Mouse (Mus musculus) adrenal gland, postnatal 10 days (tissue): ENCODE data around the gene Ndufs2. TPM values are rescaled to one million over a fixed set of nuclear protein-coding genes. Genes with fewer than 3 reads are reported as not detected.

Source experiments
- DNase-seq: peaks from one replicate; pipeline ENCODE4 v3.0.0; 2021; ENCODE audit warnings: mixed read lengths
- total RNA-seq, 2 experiments: library from RNA; stranded (reverse); gene quantifications; 2 replicates each; pipeline ENCODE4 v1.2.3; 2021

Ndufs2 gene
- total RNA-seq, 2 experiments from 2014 or later: 996 to 1,019 TPM

DNA sequence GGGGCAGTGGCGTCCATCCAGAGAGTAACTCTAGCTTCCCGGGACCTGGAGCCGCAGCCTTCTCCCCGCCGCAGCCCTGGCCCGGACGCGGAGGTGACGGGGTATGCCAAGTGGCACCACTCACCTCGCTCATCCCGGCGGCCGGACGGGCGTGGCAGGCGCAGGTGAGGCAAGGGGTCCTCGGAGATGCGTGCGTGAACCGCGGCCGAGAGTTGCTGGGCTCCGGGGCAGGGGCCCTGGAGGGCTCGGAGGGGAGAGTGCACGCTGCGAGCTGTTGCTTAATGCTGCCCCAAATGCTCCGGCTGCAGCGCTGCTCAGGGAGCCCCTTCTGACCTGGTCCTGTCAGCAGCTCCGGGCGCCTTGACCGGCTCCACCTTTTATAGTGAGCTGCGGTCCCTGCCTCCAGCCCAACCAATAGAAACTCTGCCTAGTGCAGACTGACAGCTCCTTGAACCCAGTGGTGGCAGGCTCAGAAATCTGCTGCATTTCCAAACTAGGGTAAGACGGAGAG is 55.2 kb downstream of the Ndufs2 start, which contains the start of gene Pcp4l1:
TSS of gene Pcp4l1 (minus strand) at position 382 of the 511 bp plus-strand sequence.
- DNase-seq: peak; percentile 76

DNA sequence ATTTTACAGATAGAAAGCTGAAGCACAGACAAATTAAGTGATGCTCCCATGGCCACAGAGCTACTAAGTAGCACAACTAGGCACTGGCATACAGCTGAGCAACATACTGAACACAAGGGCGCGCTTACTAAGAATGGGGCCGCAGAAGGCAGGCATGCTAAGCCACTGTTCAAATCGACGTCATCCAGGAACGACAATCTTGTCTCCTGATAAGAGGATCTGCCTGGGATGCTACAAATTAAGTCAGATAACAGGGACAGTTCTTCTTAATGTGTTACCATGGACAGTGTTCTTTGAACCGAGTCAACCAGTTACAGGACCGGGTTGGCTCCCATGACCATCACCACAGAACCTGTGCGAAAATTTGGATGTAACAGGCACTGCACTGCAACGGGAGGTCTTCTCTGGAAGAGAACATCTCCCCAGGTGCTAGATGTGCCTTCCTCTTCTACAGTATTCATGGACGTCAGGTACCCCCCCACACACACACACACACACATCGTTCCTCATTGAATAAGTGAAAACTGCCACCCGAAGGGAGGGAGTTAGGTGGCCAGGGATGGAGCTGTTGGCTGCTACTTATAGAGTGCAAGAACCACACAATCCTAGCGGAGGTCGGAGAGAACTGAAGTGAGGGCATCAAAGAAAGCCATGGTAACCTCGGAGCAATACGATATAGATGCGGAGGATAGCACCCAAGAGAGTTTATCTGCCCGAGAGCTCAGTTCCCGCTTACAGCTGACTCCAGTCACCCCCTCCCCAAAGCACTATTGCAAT is 56.0 kb downstream of the Ndufs2 start:
- DNase-seq: no peak

DNA sequence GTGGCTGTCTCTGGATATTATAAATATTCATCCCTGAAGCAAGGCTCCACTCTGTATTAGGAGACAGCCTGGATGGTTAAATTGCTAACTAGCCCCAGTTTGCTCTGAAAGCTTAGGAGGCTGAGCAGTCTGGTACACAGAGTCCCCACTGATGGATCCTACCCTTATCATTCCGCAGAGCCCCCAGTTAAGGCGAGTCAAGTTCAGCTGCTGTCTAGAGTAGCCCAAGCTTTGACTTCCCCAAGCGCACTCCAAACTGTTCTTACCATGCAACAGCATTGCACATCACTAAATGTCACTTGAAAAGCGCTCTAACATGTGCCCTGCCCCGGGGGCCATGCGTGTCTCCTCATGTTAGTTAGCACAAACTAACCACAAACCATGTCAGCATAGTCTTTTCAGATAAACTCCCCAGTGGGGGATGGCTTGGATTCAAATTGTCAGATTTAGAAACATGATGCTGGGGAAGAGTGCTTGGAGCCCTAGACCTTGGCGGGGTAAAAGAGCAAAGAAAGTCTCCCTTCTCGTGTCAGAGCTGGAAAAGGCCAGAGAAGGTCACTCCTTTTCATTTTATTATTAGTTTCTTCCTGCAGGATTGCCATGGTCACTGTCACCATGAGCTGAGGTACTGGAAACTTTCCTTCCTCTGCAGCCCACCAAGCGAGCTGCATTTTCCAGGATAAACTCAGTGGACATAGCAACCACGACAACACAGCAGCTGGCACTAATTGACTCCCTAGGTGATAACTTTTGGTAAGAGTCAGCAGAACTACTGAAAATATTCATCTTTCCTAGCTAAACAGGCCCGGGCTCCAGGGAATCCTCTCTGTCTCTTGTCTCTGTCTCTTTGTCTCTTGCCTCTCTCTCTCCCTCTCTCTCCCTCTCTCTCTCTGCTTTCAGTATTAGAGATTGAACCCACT is 57.0 kb downstream of the Ndufs2 start:
- DNase-seq: no peak

DNA sequence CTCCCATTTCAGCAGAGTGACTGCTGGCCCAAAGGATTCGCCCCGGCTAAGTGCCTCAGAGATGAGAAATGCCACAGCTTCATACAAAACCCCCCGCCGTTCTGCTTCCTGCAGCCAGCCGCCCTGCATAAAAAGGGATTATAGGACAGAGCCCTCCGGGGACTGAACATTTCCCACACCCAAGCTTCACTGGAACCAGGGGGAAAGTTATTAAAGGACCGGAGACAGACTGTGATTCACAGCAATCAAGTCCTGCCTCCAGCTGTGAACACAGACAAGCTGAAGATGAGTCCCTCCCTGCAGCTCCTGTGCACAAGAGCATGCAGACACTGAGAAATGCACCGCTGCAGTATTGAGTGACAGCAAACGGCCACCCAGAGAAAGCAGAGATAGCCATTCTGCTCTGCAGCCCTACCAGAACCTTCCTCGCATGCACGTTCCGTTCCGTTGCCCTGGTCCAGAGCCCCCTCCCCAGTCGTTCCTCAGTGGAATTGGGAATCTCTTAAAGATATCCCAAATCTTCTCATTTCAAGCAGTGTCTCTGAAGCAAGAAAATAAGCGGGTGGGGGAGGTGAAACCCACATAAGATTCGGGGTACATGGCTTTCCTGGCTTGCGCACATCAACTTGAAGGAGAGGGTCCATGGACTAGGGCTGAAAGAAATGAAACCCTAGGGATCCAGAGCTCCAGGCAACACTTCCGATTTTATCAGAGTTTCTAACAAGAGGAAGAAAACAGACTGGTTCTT is 57.9 kb downstream of the Ndufs2 start:
- no peak for DNase-seq

DNA sequence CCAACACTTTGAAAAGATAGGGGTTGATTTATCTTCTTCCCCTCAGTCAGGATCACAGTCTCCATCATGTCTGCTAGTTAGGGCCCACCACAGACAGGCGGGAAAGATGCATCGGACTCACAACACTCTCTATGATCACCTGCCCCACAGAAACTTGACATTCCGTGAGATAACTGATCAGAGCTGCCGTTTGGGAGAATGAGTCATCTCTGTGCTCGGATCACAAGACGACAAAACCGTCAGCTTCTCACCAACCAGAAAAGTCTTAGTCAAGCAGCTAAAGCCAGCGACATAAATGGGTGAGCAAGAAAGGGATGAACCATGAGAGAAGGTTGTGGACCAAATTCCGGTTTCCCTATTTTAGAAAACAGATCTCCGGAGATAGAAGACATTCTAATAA is 58.9 kb downstream of the Ndufs2 start:
- DNase-seq: no peak

DNA sequence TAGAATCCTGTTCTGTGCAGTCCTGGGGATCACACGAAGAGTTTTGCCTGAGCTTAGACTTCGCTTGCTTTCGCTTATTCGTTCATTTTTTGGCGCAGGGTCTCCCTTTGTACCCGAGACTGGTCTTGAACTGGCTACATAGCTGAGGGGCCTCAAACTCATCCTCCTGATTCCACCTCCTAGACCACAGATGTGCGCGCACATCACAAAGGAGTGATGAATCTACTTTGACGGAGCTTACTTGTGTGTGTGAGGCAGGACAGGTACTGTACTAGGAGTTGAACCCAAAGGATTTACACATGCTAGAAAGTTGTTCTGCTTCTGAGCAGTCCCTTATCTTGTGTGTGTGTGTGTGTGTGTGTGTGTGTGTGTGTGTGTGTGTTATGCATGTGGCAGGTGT is 60.4 kb downstream of the Ndufs2 start:
- DNase-seq: no peak

DNA sequence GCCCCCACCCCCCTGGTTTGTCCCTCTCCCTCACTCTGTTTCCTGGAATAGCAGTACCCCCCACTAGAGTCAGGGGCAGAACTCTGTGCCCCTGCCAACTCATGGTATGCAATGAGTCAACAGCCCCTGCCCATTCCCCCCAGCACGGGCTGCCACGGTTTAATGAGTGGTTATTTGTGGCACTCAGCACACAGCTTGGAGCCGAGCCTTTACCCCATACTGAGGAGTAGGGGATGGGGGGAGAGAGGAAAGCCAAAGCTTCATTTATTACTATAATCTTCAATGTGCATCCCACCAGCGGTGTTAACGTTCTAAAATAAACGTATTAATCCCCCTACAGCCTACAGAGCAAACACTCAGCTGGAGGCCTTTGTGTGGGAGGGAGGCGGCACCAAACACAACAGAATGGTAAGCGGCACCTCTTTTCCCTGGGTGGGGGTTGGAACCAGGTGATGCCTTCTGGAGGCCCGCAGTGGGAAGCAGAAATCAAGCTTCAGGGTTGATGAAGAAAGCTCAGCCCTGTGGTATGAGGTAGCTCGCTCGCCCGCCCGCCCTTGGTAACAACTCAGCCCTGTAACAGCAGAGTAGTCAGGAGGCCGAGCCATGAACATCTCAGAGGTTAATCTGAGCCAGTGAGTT is 61.6 kb downstream of the Ndufs2 start:
- DNase-seq: no peak

DNA sequence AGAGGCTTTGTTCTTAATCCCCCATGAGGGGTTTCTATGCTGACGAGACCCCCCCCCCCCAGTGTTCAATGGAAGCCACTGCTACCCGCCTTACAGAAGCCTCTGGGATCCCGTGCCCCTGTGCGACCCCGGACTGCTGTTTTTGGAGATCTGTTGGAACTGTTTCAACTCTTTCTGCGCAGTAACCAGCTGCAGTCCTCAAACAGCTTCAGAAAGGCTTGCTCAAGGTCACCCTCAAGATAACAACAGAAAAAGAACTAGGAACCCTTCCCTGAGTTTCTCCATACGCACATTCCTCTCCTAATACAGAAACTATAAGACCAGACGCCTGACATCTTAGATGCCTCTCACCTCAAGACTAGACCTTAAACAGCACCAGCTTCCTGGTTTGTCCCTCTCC is 62.1 kb downstream of the Ndufs2 start:
- no peak for DNase-seq

DNA sequence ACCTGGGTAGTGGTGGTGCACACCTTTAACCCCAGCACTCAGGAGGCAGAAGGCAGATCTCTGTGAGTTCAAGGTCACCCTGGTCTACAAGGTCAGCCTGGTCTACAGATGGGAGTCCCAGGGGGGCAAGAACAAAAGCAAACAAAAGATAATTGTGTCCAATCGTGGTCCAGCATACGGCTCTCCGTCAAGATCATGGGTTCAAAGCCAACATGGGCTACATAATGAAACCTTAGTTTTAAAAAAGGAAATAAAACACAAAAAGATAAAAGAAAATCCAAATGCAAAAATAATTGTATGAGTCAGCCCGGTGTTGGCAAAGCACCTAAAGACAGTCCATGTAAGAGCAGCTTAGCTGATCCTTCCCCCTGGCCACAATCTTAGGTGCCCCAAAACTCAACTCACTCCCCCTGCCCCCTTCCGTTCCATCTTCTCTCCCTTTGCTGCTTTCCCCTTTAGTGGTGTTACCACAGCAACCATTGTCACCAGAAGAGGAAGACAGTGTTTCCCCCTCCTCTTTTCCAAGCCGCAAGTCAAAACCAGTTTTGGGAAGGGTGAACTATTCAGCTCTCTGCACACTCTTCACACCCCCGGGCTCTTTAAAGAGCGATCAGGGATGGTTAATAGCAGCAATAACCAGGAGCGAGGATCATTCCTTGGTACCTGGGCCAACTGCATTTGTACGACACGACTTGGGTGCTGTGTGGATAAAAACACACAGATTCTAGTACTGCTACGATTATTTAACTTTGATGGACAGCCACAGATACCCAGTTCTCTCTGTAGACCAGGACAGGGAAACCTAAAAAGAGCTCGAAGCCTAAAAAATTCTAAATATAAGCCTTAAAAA is 63.1 kb downstream of the Ndufs2 start:
- no peak for DNase-seq

DNA sequence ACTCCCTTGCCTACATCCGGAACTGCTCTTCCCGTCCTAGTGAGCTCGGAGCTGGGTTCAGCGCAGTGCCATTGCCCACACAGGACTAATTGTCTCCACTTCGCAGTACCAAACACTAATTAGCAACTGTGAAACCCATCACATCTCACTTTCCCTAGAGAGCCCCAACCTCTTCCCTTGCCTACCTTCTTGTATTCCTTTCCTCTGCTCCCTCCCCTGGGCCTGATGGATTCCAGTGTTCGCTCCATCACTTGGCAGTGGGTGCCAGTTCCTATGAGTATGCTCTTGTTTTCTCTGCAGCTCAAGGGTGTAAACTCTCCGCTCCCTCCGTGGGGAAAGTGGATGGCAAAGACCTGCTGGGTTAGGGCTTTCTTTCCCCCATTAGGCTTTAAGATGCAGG is 65.5 kb downstream of the Ndufs2 start:
- no peak for DNase-seq

Other genes starting within 250 kb of the Ndufs2 start
- gene Fcgr4, start 232.5 kb downstream of the Ndufs2 start, total RNA-seq: 1 to 10 TPM in 1 of 2 experiments, under 1 TPM in 1; 0.85 to 1.2 TPM
- gene Fcgr3, start 186.5 kb downstream of the Ndufs2 start, total RNA-seq: 10 to 100 TPM in 1 of 2 experiments, 1 to 10 TPM in 1; 9.8 to 10.4 TPM
- gene Cfap126, start 137.5 kb downstream of the Ndufs2 start, total RNA-seq: 1 to 10 TPM in 1 of 2 experiments, under 1 TPM in 1; 0.51 to 1.3 TPM
- gene Sdhc, start 100.8 kb downstream of the Ndufs2 start, total RNA-seq: 100 to 1,000 TPM; 746 to 845 TPM
- gene Mpz, start 100.7 kb downstream of the Ndufs2 start, total RNA-seq: 10 to 100 TPM; 10.1 to 20.4 TPM
- 10 to 100 TPM; 28.0 to 30.7 TPM for gene Pcp4l1, start 55.1 kb downstream of the Ndufs2 start, total RNA-seq
- 10 to 100 TPM; 13.4 to 29.4 TPM for gene Nr1i3, start 37.4 kb downstream of the Ndufs2 start, total RNA-seq
- 10 to 100 TPM; 46.9 to 58.1 TPM for gene Tomm40l, start 28.9 kb downstream of the Ndufs2 start, total RNA-seq
- 1,000 to 10,000 TPM; 1,052 to 2,650 TPM for gene Apoa2, start 26.3 kb downstream of the Ndufs2 start, total RNA-seq
- 10 to 100 TPM; 14.4 to 19.2 TPM for gene Fcer1g, start 17.0 kb downstream of the Ndufs2 start, total RNA-seq
- 1 to 10 TPM; 4.0 to 5.1 TPM for gene Adamts4, start 967 bp downstream of the Ndufs2 start, total RNA-seq
- gene B4galt3, start 18.9 kb upstream of the Ndufs2 start, total RNA-seq: 10 to 100 TPM; 28.9 to 34.7 TPM
- gene Ppox, start 29.8 kb upstream of the Ndufs2 start, total RNA-seq: 10 to 100 TPM; 30.8 to 43.8 TPM
- 10 to 100 TPM; 31.8 to 40.2 TPM for gene Usp21, start 36.6 kb upstream of the Ndufs2 start, total RNA-seq
- 100 to 1,000 TPM; 145 to 153 TPM for gene Ufc1, start 43.6 kb upstream of the Ndufs2 start, total RNA-seq
- 10 to 100 TPM; 33.7 to 35.2 TPM for gene Dedd, start 77.8 kb upstream of the Ndufs2 start, total RNA-seq
- gene Nit1, start 94.3 kb upstream of the Ndufs2 start, total RNA-seq: 10 to 100 TPM; 51.4 to 56.0 TPM
- gene Pfdn2, start 94.3 kb upstream of the Ndufs2 start, total RNA-seq: 100 to 1,000 TPM; 107 to 114 TPM
- gene Klhdc9, start 109.4 kb upstream of the Ndufs2 start, total RNA-seq: 1 to 10 TPM; 5.3 to 5.7 TPM
- gene Nectin4, start 118.7 kb upstream of the Ndufs2 start, total RNA-seq: under 1 TPM; 0.12 to 0.21 TPM
- 1 to 10 TPM; 5.1 to 6.1 TPM for gene Arhgap30, start 137.6 kb upstream of the Ndufs2 start, total RNA-seq
- 10 to 100 TPM; 53.5 to 67.7 TPM for gene Usf1, start 159.9 kb upstream of the Ndufs2 start, total RNA-seq
- 10 to 100 TPM; 16.6 to 36.1 TPM for gene Tstd1, start 167.5 kb upstream of the Ndufs2 start, total RNA-seq
- 10 to 100 TPM; 64.9 to 66.2 TPM for gene F11r, start 186.1 kb upstream of the Ndufs2 start, total RNA-seq